In genomic region chr13:80939866-80940265, GRCm38 (mm10) we compare ENCODE assay signal across 17 mouse cellular contexts. TPM values are rescaled to one million over a fixed set of nuclear protein-coding genes. Genes with fewer than 3 reads are reported as not detected.
DNase-seq lines count a peak whose midpoint lies in the region; ATAC-seq and TF ChIP-seq lines count a peak whose summit lies in the region.
"Had no signal": no experiment of that assay in that cellular context is flagged by ENCODE, and none has a peak within 500 bp of the region (broad histone marks: within the 10 kb centered on the region; RNA-seq: fewer than 3 reads in every experiment).

No protein-coding gene starts in this region.

- no peak for TF ChIP-seq POLR2A in lung, adult 2 months (IDR thresholded peaks at IDR 0.05; ENCODE audit: borderline replicate concordance, extremely low read depth, low read depth, low read length)
- no peak for TF ChIP-seq POLR2A in myocyte (IDR thresholded peaks at IDR 0.05; ENCODE audit: insufficient read length, low read depth)

- DNase-seq in kidney, postnatal 4 days, result no peak
- no peak for DNase-seq in lung, adult 2 months
- DNase-seq in adrenal gland, postnatal 36 days, result no peak
- no peak for DNase-seq in kidney, adult 18-20 months
- DNase-seq: B cell, adult 2 months; cerebellum, adult 8-10 months; layer of hippocampus, postnatal 36 days; thymus, postnatal 4 days had no signal

- no peaks in the 10 kb centered on the region for H3K36me3 ChIP-seq in kidney, embryonic 16.5 days (ENCODE audit: insufficient read depth, low read length)
- H3K36me3 ChIP-seq in lung, embryonic 16.5 days (ENCODE audit: control insufficient read depth, insufficient read depth, low read length), result no peaks in the 10 kb centered on the region
- H3K36me3 ChIP-seq in myocyte (ENCODE audit: control insufficient read depth, insufficient read depth), result no peaks in the 10 kb centered on the region
- H3K36me3 ChIP-seq: embryonic facial prominence, embryonic 10.5 days; forebrain, embryonic 12.5 days; hindbrain, embryonic 10.5 days; limb, embryonic 15.5 days; midbrain, embryonic 15.5 days had no signal

- H3K27me3 ChIP-seq in kidney, embryonic 16.5 days (ENCODE audit: insufficient read depth, low read length), result no peaks in the 10 kb centered on the region
- no peaks in the 10 kb centered on the region for H3K27me3 ChIP-seq in lung, embryonic 16.5 days (ENCODE audit: control insufficient read depth, insufficient read depth, low read depth, low read length)
- no peaks in the 10 kb centered on the region for H3K27me3 ChIP-seq in myocyte (ENCODE audit: control insufficient read depth, insufficient read depth, insufficient read length)
- H3K27me3 ChIP-seq: forebrain, embryonic 12.5 days; limb, embryonic 15.5 days; midbrain, embryonic 15.5 days had no signal

- no peak overlapping the region for H3K4me2 ChIP-seq in kidney, embryonic 16.5 days (replicated peaks; ENCODE audit: low read depth, low read length)
- no peak overlapping the region for H3K4me2 ChIP-seq in lung, embryonic 16.5 days (ENCODE audit: low read depth, low read length)
- H3K4me2 ChIP-seq in myocyte (ENCODE audit: low read depth), result peak overlapping the region; percentile 67
- H3K4me2 ChIP-seq: forebrain, embryonic 12.5 days; limb, embryonic 15.5 days; midbrain, embryonic 15.5 days had no signal

- no peak overlapping the region for H3ac ChIP-seq in myocyte (ENCODE audit: control insufficient read depth, insufficient read length)

- H3K27ac ChIP-seq in kidney, embryonic 16.5 days (ENCODE audit: low read length), result no peak overlapping the region
- peak overlapping the region; percentile 72 for H3K27ac ChIP-seq in lung, embryonic 16.5 days (ENCODE audit: low read length)
- H3K27ac ChIP-seq: embryonic facial prominence, embryonic 10.5 days; forebrain, embryonic 12.5 days; hindbrain, embryonic 10.5 days; hindbrain, postnatal 0 days; limb, embryonic 15.5 days; midbrain, embryonic 15.5 days had no signal

- ATAC-seq in kidney, embryonic 16.5 days (ENCODE audit: low FRiP score, low TSS enrichment), result 0 out of 2 replicates have a peak, but pooled peaks have one; percentile 41
- peak; percentile 54 for ATAC-seq in lung, embryonic 16.5 days (ENCODE audit: low read depth)
- ATAC-seq: hindbrain, postnatal 0 days; midbrain, embryonic 15.5 days had no signal

- no peaks in the 10 kb centered on the region for H3K9me3 ChIP-seq in kidney, embryonic 16.5 days (ENCODE audit: low read length)
- no peaks in the 10 kb centered on the region for H3K9me3 ChIP-seq in lung, embryonic 16.5 days (ENCODE audit: control insufficient read depth, low read length)
- H3K9me3 ChIP-seq: embryonic facial prominence, embryonic 10.5 days; forebrain, embryonic 12.5 days; hindbrain, embryonic 10.5 days; limb, embryonic 15.5 days; midbrain, embryonic 15.5 days had no signal

- H3K9ac ChIP-seq in kidney, embryonic 16.5 days (replicated peaks; ENCODE audit: low read length), result no peak overlapping the region
- no peak overlapping the region for H3K9ac ChIP-seq in lung, embryonic 16.5 days (ENCODE audit: low read length)
- H3K9ac ChIP-seq: forebrain, embryonic 12.5 days; limb, embryonic 15.5 days; midbrain, embryonic 15.5 days had no signal

- H3K79me2 ChIP-seq in myocyte (ENCODE audit: control insufficient read depth, insufficient read depth), result no peaks in the 10 kb centered on the region

- WGBS in kidney, embryonic 16.5 days, result 37% methylated on average over 1 of the region's 1 CpGs
- 16% methylated on average over 1 of the region's 1 CpGs for WGBS in lung, embryonic 16.5 days
- WGBS in lung, adult 2 months, result 10% methylated on average over 1 of the region's 1 CpGs

- H3K4me1 ChIP-seq in kidney, embryonic 16.5 days (ENCODE audit: insufficient read depth, low read length), result peaks cover 12% of the 10 kb centered on the region
- H3K4me1 ChIP-seq in lung, embryonic 16.5 days (replicated peaks; ENCODE audit: control insufficient read depth, insufficient read depth, low read length), result peaks cover 14% of the 10 kb centered on the region
- peaks cover 17% of the 10 kb centered on the region for H3K4me1 ChIP-seq in lung, adult 2 months (ENCODE audit: control insufficient read depth, insufficient read depth, low read length)
- H3K4me1 ChIP-seq: forebrain, embryonic 12.5 days; hindbrain, embryonic 10.5 days; midbrain, embryonic 15.5 days had no signal

- no peak for TF ChIP-seq CTCF in lung, adult 2 months (IDR thresholded peaks at IDR 0.05; ENCODE audit: insufficient read depth, low read length)

- no peak overlapping the region for H3K4me3 ChIP-seq in kidney, embryonic 16.5 days (ENCODE audit: low read length)
- H3K4me3 ChIP-seq in lung, embryonic 16.5 days (ENCODE audit: low read length), result no peak overlapping the region
- H3K4me3 ChIP-seq in lung, adult 2 months (replicated peaks; ENCODE audit: extremely low read depth, low read depth, low read length), result no peak overlapping the region
- no peak overlapping the region for H3K4me3 ChIP-seq in myocyte
- H3K4me3 ChIP-seq: embryonic facial prominence, embryonic 10.5 days; forebrain, embryonic 12.5 days; hindbrain, embryonic 10.5 days; limb, embryonic 15.5 days; midbrain, embryonic 15.5 days had no signal

TF ChIP-seq in myocyte, 11 proteins besides CTCF, POLR2A, EP300 and RAD21:
- no peak for TF ChIP-seq E2F4 (IDR thresholded peaks at IDR 0.05; ENCODE audit: insufficient read depth)
- TF ChIP-seq MYOG (IDR thresholded peaks at IDR 0.05; ENCODE audit: control insufficient read depth in 1 of 3, insufficient read depth in 1 of 3, insufficient read length in 2 of 3, low read depth in 2 of 3), result no peak
- TF ChIP-seq SRF (IDR thresholded peaks at IDR 0.05; ENCODE audit: control insufficient read depth, insufficient read length, low read depth), result no peak
- no peak for TF ChIP-seq CEBPB (IDR thresholded peaks at IDR 0.05; ENCODE audit: insufficient read depth, poor library complexity, severe bottlenecking)
- no peak for TF ChIP-seq USF1 (IDR thresholded peaks at IDR 0.05; ENCODE audit: low read depth)
- no peak for TF ChIP-seq MYOD1 (IDR thresholded peaks at IDR 0.05; ENCODE audit: control insufficient read depth in 1 of 3, insufficient read length in 2 of 3, low read depth in 2 of 3)
- no peak for TF ChIP-seq POLR2AphosphoS2 (IDR thresholded peaks at IDR 0.05; ENCODE audit: insufficient read length, low read depth)

RNA-seq across cellular contexts. Expression of gene Arrdc3, which starts 56.7 kb away (rescaled TPM):
- polyA plus RNA-seq in kidney, embryonic 16.5 days (2015; fragmentation: Nextera tagmentation; extraction: Ambion mirVana), result 61.5 and 64.4 TPM in 2 replicates
- 56.9 and 60.1 TPM in 2 replicates for polyA plus RNA-seq in lung, embryonic 16.5 days (2015; fragmentation: Nextera tagmentation; extraction: Ambion mirVana)
- 51.8 and 81.7 TPM in 2 replicates for polyA plus RNA-seq in lung, adult 2 months (2012; rRNA removed)
- polyA plus RNA-seq in myocyte (2012; fragmentation: generic; extraction: Trizol), result 9.2 TPM
- 100 to 1,000 TPM in 1 of 2 experiments, 10 to 100 TPM in 1; 72.9 to 186 TPM for total RNA-seq in adrenal gland, postnatal 36 days (2021)
